Mouse (Mus musculus) thymus, adult 2 months (tissue): ENCODE data around the gene S100a5. TPM values are rescaled to one million over a fixed set of nuclear protein-coding genes. Genes with fewer than 3 reads are reported as not detected.

ENCODE experiments used
- DNase-seq: peaks from one replicate; pipeline ENCODE4 v3.0.0; 2021
- H3K27ac ChIP-seq: fragments of 200-500 bp; 2 replicates; pipeline ENCODE4 v1.5.1; 2012; ENCODE audit warnings: low read length, control low read depth; ENCODE audit not compliant: control insufficient read depth, insufficient read depth
- H3K27me3 ChIP-seq: fragments of 200-500 bp; 2 replicates; pipeline ENCODE4 v1.6.1; 2012; ENCODE audit warnings: mild to moderate bottlenecking, low read length, moderate library complexity, mixed read lengths; ENCODE audit not compliant: control insufficient read depth, insufficient read depth
- H3K36me3 ChIP-seq: fragments of 200-500 bp; 2 replicates; pipeline ENCODE4 v1.6.1; 2012; ENCODE audit warnings: mild to moderate bottlenecking, low read length, moderate library complexity; ENCODE audit not compliant: control insufficient read depth, insufficient read depth
- H3K4me1 ChIP-seq: fragments of 200-500 bp; replicated peaks from 2 replicates; pipeline ENCODE4 v1.6.1; 2012; ENCODE audit warnings: low read length; ENCODE audit not compliant: control insufficient read depth, insufficient read depth
- H3K4me3 ChIP-seq: fragments of 200-500 bp; 2 replicates; pipeline ENCODE4 v1.5.1; 2012; ENCODE audit warnings: mild to moderate bottlenecking, low read length, control low read depth, moderate library complexity; ENCODE audit not compliant: control insufficient read depth, insufficient read depth
- CTCF ChIP-seq: fragments of 200-500 bp; IDR thresholded peaks from 2 replicates; pipeline ENCODE4 v1.5.1; 2012; ENCODE audit warnings: mild to moderate bottlenecking, control low read depth, low read length, moderate library complexity, borderline replicate concordance; ENCODE audit not compliant: control insufficient read depth, poor library complexity, insufficient read depth; ENCODE audit errors: extremely low read depth
- POLR2A ChIP-seq: fragments of 200-500 bp; IDR thresholded peaks from 2 replicates; pipeline ENCODE4 v1.6.1; 2012; ENCODE audit warnings: mild to moderate bottlenecking, low read length, control low read depth, moderate library complexity; ENCODE audit not compliant: control insufficient read depth, poor library complexity, insufficient read depth; ENCODE audit errors: extremely low read depth
- polyA plus RNA-seq: library from polyadenylated mRNA; depleted of rRNA; stranded (reverse); fragments of >200 nt; gene quantifications from 2 replicates; pipeline ENCODE4 v1.2.3, GENCODE M21; 2012; rRNA removed

Gene S100a5
- polyA plus RNA-seq, 1 experiment = not detected

DNA sequence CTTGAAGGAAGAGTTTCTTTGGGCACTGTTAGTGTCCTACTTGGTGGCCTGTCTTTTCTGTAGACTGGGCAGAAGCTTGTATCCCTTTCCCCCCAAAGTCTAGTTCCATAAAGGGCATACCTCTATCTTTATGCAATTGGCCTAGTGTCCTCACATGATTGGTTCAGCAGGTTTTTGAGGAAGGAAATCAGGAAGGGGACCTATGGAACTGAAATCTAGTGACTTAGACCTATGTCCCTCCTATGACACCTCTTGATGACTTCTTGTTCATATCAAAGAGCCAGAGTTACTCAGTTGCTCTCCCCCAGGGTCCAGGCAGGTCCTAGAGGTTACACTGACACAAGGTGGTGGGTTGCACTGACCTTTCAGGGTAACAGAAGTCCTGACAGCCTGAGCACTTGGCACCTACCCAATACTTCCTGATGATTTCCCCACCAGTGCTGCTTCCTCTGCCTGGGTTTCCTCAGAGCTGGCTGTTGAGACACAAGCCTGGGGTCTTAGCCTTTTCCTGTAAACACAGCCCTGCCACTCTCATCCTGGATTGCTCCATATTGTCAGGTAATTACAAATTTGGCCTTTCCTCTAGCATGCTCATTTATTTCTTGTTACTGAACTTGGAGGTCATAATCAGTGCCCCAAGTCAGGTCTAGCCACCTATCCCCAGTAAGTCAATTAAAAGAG is 51.2 kb downstream of the S100a5 start:
- no peaks in the 10 kb centered on the region for H3K4me1 ChIP-seq
- DNase-seq = no peak
- TF ChIP-seq CTCF (no peak), POLR2A (no peak)
- H3K36me3 ChIP-seq = no peaks in the 10 kb centered on the region
- H3K27ac ChIP-seq = no peak overlapping the region
- H3K4me3 ChIP-seq = no peak overlapping the region
- no peaks in the 10 kb centered on the region for H3K27me3 ChIP-seq

Other genes with a start within 250 kb of the S100a5 start
- 15.0 and 21.2 TPM in 2 replicates for gene Slc27a3, start 218.6 kb upstream of the S100a5 start, polyA plus RNA-seq
- 46.2 and 47.4 TPM in 2 replicates for gene Ints3, start 174.9 kb upstream of the S100a5 start, polyA plus RNA-seq
- 9.2 and 11.4 TPM in 2 replicates for gene Npr1, start 142.7 kb upstream of the S100a5 start, polyA plus RNA-seq
- gene Ilf2, start 132.4 kb upstream of the S100a5 start, polyA plus RNA-seq = 50.1 and 50.8 TPM in 2 replicates
- gene Snapin, start 117.5 kb upstream of the S100a5 start, polyA plus RNA-seq = 20.8 and 27.8 TPM in 2 replicates
- gene Chtop, start 99.0 kb upstream of the S100a5 start, polyA plus RNA-seq = 91.0 and 94.5 TPM in 2 replicates
- 54.7 and 122 TPM in 2 replicates for gene S100a1, start 94.1 kb upstream of the S100a5 start, polyA plus RNA-seq
- gene S100a13, start 94.1 kb upstream of the S100a5 start, polyA plus RNA-seq = 59.1 and 83.0 TPM in 2 replicates
- gene S100a14, start 81.7 kb upstream of the S100a5 start, polyA plus RNA-seq = 8.7 and 11.3 TPM in 2 replicates
- gene S100a16, start 71.3 kb upstream of the S100a5 start, polyA plus RNA-seq = 45.4 and 69.6 TPM in 2 replicates
- 7.4 and 14.0 TPM in 2 replicates for gene S100a3, start 47.9 kb upstream of the S100a5 start, polyA plus RNA-seq
- gene S100a2, start 18.3 kb upstream of the S100a5 start, polyA plus RNA-seq = not detected in 2 replicates
- not detected in 2 replicates for gene Gm42674, start 6.6 kb upstream of the S100a5 start, polyA plus RNA-seq
- 31.0 and 51.8 TPM in 2 replicates for gene S100a4, start 4.8 kb upstream of the S100a5 start, polyA plus RNA-seq
- 62.7 and 96.8 TPM in 2 replicates for gene S100a6, start 4.4 kb downstream of the S100a5 start, polyA plus RNA-seq
- 0.32 and 0.42 TPM in 2 replicates for gene S100a7a, start 45.5 kb downstream of the S100a5 start, polyA plus RNA-seq
- 13.3 and 13.8 TPM in 2 replicates for gene S100a8, start 60.5 kb downstream of the S100a5 start, polyA plus RNA-seq
- 13.6 and 14.4 TPM in 2 replicates for gene S100a9, start 87.2 kb downstream of the S100a5 start, polyA plus RNA-seq
- 1.1 and 1.6 TPM in 2 replicates for gene Pglyrp4, start 118.4 kb downstream of the S100a5 start, polyA plus RNA-seq
- not detected in 2 replicates for gene Gm5849, start 169.4 kb downstream of the S100a5 start, polyA plus RNA-seq